Mouse (Mus musculus): Measurements from ENCODE around the gene Cacna1e.

DNA sequence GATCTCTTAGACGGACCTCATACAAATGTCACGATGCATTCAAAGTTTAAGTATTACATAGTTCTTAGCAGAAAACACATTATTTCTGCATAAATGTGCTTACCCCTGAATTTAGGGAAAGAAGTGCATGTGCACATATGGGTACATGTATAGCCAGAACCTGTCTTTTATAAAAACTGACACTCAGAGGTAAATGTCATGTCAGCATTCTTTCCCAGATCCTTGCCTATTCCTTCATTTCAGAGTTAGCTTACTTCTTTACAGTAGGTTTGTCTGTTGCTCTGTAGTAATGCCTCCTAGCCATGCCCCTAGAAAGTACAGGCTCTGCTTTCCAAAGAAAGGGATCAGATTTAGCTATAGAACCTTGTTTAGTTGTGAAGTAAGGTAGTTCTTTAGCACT is 369.0 kb downstream of the Cacna1e start:
- TF ChIP-seq POLR2A (IDR thresholded peaks at IDR 0.05; ENCODE audit: control insufficient read depth in 1 of 2, insufficient read depth in 1 of 2, low read depth in 1 of 2, low read length in 2 of 2, poor library complexity in 1 of 2), result no peak
- no peak for TF ChIP-seq POLR2AphosphoS2 (IDR thresholded peaks at IDR 0.05; ENCODE audit: low read length)
- TF ChIP-seq CTCF (IDR thresholded peaks at IDR 0.05 in 2 of 3, conservative IDR thresholded peaks at IDR 0.05 in 1 of 3; ENCODE audit: control insufficient read depth in 1 of 3, insufficient read depth in 1 of 3, low read depth in 2 of 3, low read length in 3 of 3, poor library complexity in 1 of 3, severe bottlenecking in 1 of 3), result no peak
- no peak for TF ChIP-seq RCOR1 (IDR thresholded peaks at IDR 0.05; ENCODE audit: low read depth, low read length)
- no peak for TF ChIP-seq GATA1 (IDR thresholded peaks at IDR 0.05; ENCODE audit: low read depth, low read length)
- TF ChIP-seq ZNF384 (IDR thresholded peaks at IDR 0.05; ENCODE audit: low read depth, low read length), result no peak
- no peak for TF ChIP-seq BHLHE40 (IDR thresholded peaks at IDR 0.05; ENCODE audit: borderline replicate concordance, low read depth, low read length)
